Mouse (Mus musculus) stomach, postnatal 0 days (tissue): ENCODE results near the gene Yap1. TPM values are rescaled to one million over a fixed set of nuclear protein-coding genes. Genes with fewer than 3 reads are reported as not detected.
A peak's percentile ranks its signal among the peaks of the same experiment; 100 is the strongest.

Source experiments
- ATAC-seq: fragments of 200-750 bp; cut with Nextera tagmentation; 2 replicates; pipeline ENCODE4 v1.8.0; 2017; ENCODE audit not compliant: low FRiP score, low TSS enrichment
- DNase-seq: peaks from one replicate; pipeline ENCODE4 v3.0.0-alpha.2; 2016; ENCODE audit warnings: low spot score
- H3K27ac ChIP-seq: fragments of 300-500 bp; sonication (generic); replicated peaks from 2 replicates; pipeline ENCODE4 v1.5.1; 2014; ENCODE audit warnings: mild to moderate bottlenecking, control low read depth
- H3K27me3 ChIP-seq: fragments of 300-500 bp; sonication (generic); 2 replicates; pipeline ENCODE4 v1.6.1; 2014; ENCODE audit warnings: low read length; ENCODE audit not compliant: control insufficient read depth, insufficient read depth
- H3K36me3 ChIP-seq: fragments of 300-500 bp; sonication (generic); 2 replicates; pipeline ENCODE4 v1.6.1; 2014; ENCODE audit warnings: low read length, mixed read lengths; ENCODE audit not compliant: control insufficient read depth, insufficient read depth
- H3K4me1 ChIP-seq: fragments of 300-500 bp; sonication (generic); replicated peaks from 2 replicates; pipeline ENCODE4 v1.6.1; 2014; ENCODE audit warnings: antibody characterized with exemption; ENCODE audit not compliant: control insufficient read depth, insufficient read depth
- H3K4me2 ChIP-seq: fragments of 300-500 bp; sonication (generic); replicated peaks from 2 replicates; pipeline ENCODE4 v1.6.1; 2014; ENCODE audit warnings: low read depth, mild to moderate bottlenecking, control low read depth, moderate library complexity
- H3K4me3 ChIP-seq: fragments of 300-500 bp; sonication (generic); 2 replicates; pipeline ENCODE4 v1.5.1; 2014; ENCODE audit warnings: low read depth, low read length, control low read depth
- H3K9ac ChIP-seq: fragments of 300-500 bp; sonication (generic); 2 replicates; pipeline ENCODE4 v1.6.1; 2014; ENCODE audit warnings: mild to moderate bottlenecking, low read length, control low read depth, mixed read lengths
- H3K9me3 ChIP-seq: fragments of 300-500 bp; sonication (generic); 2 replicates; pipeline ENCODE4 v1.6.1; 2016; ENCODE audit warnings: low read length; ENCODE audit not compliant: control insufficient read depth
- CTCF ChIP-seq: IDR thresholded peaks from 2 replicates; pipeline ENCODE4 v1.5.1; 2016; ENCODE audit warnings: antibody characterized with exemption, low read depth, mild to moderate bottlenecking, moderate library complexity
- EP300 ChIP-seq: optimal IDR thresholded peaks from 2 replicates; pipeline ENCODE3; 2016; ENCODE audit warnings: antibody characterized with exemption
- WGBS: fragments of 180-500 bp; shearing (Covaris S2); extraction: QIAGEN DNeasy Blood & Tissue Kit; methylation state at CpG from one replicate; pipeline ENCODE4 v1.1.7; 2014; 5-methylcytosine and 5-hydroxymethylcytosine counted together
- polyA plus RNA-seq: library from polyadenylated mRNA; unstranded; fragments of >200 nt; fragmentation: Nextera tagmentation; extraction: Ambion mirVana; gene quantifications from 2 replicates; pipeline ENCODE4 v1.2.1, GENCODE M21; 2015

Gene Yap1
- polyA plus RNA-seq, 1 experiment from 2014 or later: 13.6 TPM

GRCm38 (mm10) chr9:7959301-7959700 lies 45.1 kb downstream of the Yap1 start:
- TF ChIP-seq EP300 (no peak), CTCF (no peak)
- ATAC-seq (no peak), DNase-seq (no peak)
- Histone ChIP-seq H3K4me3 (no peak overlapping the region), H3K36me3 (peaks cover 8% of the 10 kb centered on the region), H3K9ac (no peak overlapping the region), H3K4me1 (peaks cover 11% of the 10 kb centered on the region), H3K27ac (peak overlapping the region; percentile 35; the same call in 1 of the 2 replicates), H3K9me3 (no peaks in the 10 kb centered on the region), H3K4me2 (no peak overlapping the region), H3K27me3 (no peaks in the 10 kb centered on the region)
- WGBS: 82% methylated on average over 2 of the region's 2 CpGs

- no peak for ATAC-seq
- WGBS: 65% methylated on average over 7 of the region's 7 CpGs
- H3K36me3 ChIP-seq: peaks cover 8% of the 10 kb centered on the region
These were observed 46.3 kb downstream of the Yap1 start for GRCm38 (mm10) chr9:7958025-7958593.

GRCm38 (mm10) chr9:7957407-7957806 lies 47.0 kb downstream of the Yap1 start:
- H3K36me3 ChIP-seq: peaks cover 12% of the 10 kb centered on the region

More at GRCm38 (mm10) chr9:7958025-7958593, 46.3 kb downstream of the Yap1 start:
- Histone ChIP-seq H3K27me3 (no peaks in the 10 kb centered on the region), H3K4me2 (no peak overlapping the region), H3K27ac (no peak overlapping the region), H3K4me3 (no peak overlapping the region), H3K9ac (no peak overlapping the region), H3K9me3 (no peaks in the 10 kb centered on the region), H3K4me1 (peaks cover 11% of the 10 kb centered on the region)
- TF ChIP-seq CTCF (no peak), EP300 (no peak)
- DNase-seq: no peak

GRCm38 (mm10) chr9:7956400-7956799 lies 48.0 kb downstream of the Yap1 start:
- Histone ChIP-seq H3K27ac (no peak overlapping the region), H3K36me3 (peaks cover 13% of the 10 kb centered on the region), H3K4me1 (peaks cover 7% of the 10 kb centered on the region), H3K4me3 (no peak overlapping the region), H3K9me3 (no peaks in the 10 kb centered on the region), H3K27me3 (no peaks in the 10 kb centered on the region), H3K4me2 (no peak overlapping the region), H3K9ac (no peak overlapping the region)
- TF ChIP-seq EP300: no peak
- no peak for TF ChIP-seq CTCF
- WGBS: 91% methylated on average over 8 of the region's 8 CpGs
- ATAC-seq: no peak
- no peak for DNase-seq

More at GRCm38 (mm10) chr9:7957407-7957806, 47.0 kb downstream of the Yap1 start:
- Histone ChIP-seq H3K9me3 (no peaks in the 10 kb centered on the region), H3K9ac (no peak overlapping the region), H3K4me2 (no peak overlapping the region), H3K4me1 (peaks cover 11% of the 10 kb centered on the region), H3K4me3 (no peak overlapping the region), H3K27ac (no peak overlapping the region), H3K27me3 (no peaks in the 10 kb centered on the region)
- TF ChIP-seq EP300 (no peak), CTCF (no peak)
- DNase-seq (no peak), ATAC-seq (no peak)
- 59% methylated on average over 2 of the region's 2 CpGs for WGBS

- H3K9me3 ChIP-seq: no peaks in the 10 kb centered on the region
- H3K27ac ChIP-seq: no peak overlapping the region
- no peak for DNase-seq
- no peaks in the 10 kb centered on the region for H3K4me1 ChIP-seq
- no peak overlapping the region for H3K9ac ChIP-seq
- no peaks in the 10 kb centered on the region for H3K27me3 ChIP-seq
- WGBS: 93% methylated on average over 5 of the region's 5 CpGs
- no peak overlapping the region for H3K4me3 ChIP-seq
- TF ChIP-seq EP300: no peak
- no peak for TF ChIP-seq CTCF
- no peak overlapping the region for H3K4me2 ChIP-seq
- no peak for ATAC-seq
- H3K36me3 ChIP-seq: peaks cover 15% of the 10 kb centered on the region
These were observed 51.5 kb downstream of the Yap1 start for GRCm38 (mm10) chr9:7952886-7953285.

GRCm38 (mm10) chr9:7950211-7950644 lies 54.2 kb downstream of the Yap1 start:
- Histone ChIP-seq H3K9me3 (no peaks in the 10 kb centered on the region), H3K4me1 (no peaks in the 10 kb centered on the region), H3K4me3 (no peak overlapping the region), H3K27ac (no peak overlapping the region), H3K27me3 (no peaks in the 10 kb centered on the region), H3K9ac (no peak overlapping the region), H3K36me3 (peaks cover 12% of the 10 kb centered on the region), H3K4me2 (no peak overlapping the region)
- TF ChIP-seq EP300 (no peak), CTCF (no peak)
- ATAC-seq: no peak
- 65% methylated on average over 7 of the region's 7 CpGs for WGBS
- DNase-seq: no peak
